Mouse (Mus musculus): ENCODE data around the gene Anapc5.

- TF ChIP-seq CTCF (IDR thresholded peaks at IDR 0.05; ENCODE audit: low read depth, low read length) (no peak), POLR2AphosphoS5 (IDR thresholded peaks at IDR 0.05; ENCODE audit: insufficient replicate concordance, low read depth, low read length) (no peak), TAL1 (conservative IDR thresholded peaks at IDR 0.05; ENCODE audit: low read depth, low read length) (no peak), GATA2 (IDR thresholded peaks at IDR 0.05; ENCODE audit: borderline replicate concordance, low read depth, low read length) (no peak), GATA1 (IDR thresholded peaks at IDR 0.05; ENCODE audit: borderline replicate concordance, low read length) (no peak)
Measured at GRCm38 (mm10) chr5:122843799-122844198, 22.7 kb upstream of the Anapc5 start.
